In the genomic region with DNA sequence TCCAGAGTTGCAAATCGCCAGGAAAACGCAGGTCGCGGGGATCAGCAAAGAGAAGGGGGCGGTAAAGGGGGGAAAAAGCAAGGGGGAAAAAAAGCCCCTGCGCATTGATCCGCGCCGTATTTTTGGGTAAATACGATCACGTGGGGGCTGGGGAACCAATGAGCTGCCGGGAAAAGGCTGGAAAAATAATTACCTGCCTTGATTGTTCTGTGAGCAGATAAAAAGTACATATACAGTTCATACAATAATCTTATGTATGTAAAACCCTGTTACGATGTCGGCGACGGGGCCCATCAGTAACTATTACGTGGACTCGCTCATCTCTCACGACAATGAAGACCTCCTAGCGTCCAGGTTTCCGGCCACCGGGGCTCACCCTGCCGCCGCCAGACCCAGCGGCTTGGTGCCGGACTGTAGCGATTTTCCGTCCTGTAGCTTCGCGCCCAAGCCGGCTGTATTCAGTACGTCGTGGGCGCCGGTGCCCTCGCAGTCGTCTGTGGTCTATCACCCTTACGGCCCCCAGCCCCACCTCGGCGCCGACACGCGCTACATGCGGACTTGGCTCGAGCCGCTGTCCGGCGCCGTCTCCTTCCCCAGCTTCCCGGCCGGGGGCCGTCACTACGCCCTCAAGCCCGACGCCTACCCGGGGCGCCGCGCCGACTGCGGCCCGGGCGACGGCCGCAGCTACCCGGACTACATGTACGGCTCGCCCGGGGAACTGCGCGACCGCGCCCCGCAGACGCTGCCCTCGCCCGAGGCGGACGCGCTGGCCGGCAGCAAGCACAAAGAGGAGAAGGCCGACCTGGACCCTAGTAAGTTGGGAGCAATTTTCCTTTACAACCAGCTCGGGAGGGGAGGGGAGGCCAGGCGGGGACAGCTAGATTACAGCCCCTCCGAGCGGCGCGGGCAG, we compare ENCODE assay signal across 8 mouse cellular contexts. TPM values are rescaled to one million over a fixed set of nuclear protein-coding genes. Genes with fewer than 3 reads are reported as not detected.
DNase-seq lines count a peak whose midpoint lies in the region; ATAC-seq and TF ChIP-seq lines count a peak whose summit lies in the region.

No protein-coding gene starts in this region.

- no peak for TF ChIP-seq RAD21 in MEL (IDR thresholded peaks at IDR 0.05; ENCODE audit: low read depth, low read length)

- H3K4me2 ChIP-seq in limb, embryonic 13.5 days (replicated peaks): peak overlapping the region; percentile 62

- no peaks in the 10 kb centered on the region for H3K27me3 ChIP-seq in MEL (ENCODE audit: control insufficient read depth in 1 of 2, insufficient read depth in 2 of 2, low read length in 2 of 2)
- H3K27me3 ChIP-seq in limb, embryonic 13.5 days: peaks cover 99% of the 10 kb centered on the region

- peak overlapping the region; percentile 65 to 81 for H3K4me3 ChIP-seq in MEL (ENCODE audit: control insufficient read depth in 1 of 2, insufficient read depth in 1 of 2, low read depth in 2 of 2, low read length in 2 of 2)
- peak overlapping the region; percentile 48 for H3K4me3 ChIP-seq in limb, embryonic 13.5 days

- peak overlapping the region; percentile 33 for H3K27ac ChIP-seq in MEL (ENCODE audit: control insufficient read depth, low read depth, low read length)
- H3K27ac ChIP-seq in limb, embryonic 13.5 days: peak overlapping the region; percentile 39; the same call in 1 of the 2 replicates

- no peaks in the 10 kb centered on the region for H3K9me3 ChIP-seq in MEL (replicated peaks; ENCODE audit: insufficient read depth, low read length)
- no peaks in the 10 kb centered on the region for H3K9me3 ChIP-seq in limb, embryonic 13.5 days

- peaks cover 42% of the 10 kb centered on the region for H3K79me2 ChIP-seq in MEL (ENCODE audit: control insufficient read depth, insufficient read depth, low read length, poor library complexity)

- TF ChIP-seq EP300 in MEL (IDR thresholded peaks at IDR 0.05; ENCODE audit: low read depth in 1 of 2, low read length in 2 of 2): no peak

- TF ChIP-seq CTCF in MEL (IDR thresholded peaks at IDR 0.05 in 2 of 3, conservative IDR thresholded peaks at IDR 0.05 in 1 of 3; ENCODE audit: control insufficient read depth in 1 of 3, insufficient read depth in 1 of 3, low read depth in 2 of 3, low read length in 3 of 3, poor library complexity in 1 of 3, severe bottlenecking in 1 of 3): no peak

- intact Hi-C loops in gastrocnemius, postnatal 36 days (cut with DNase I): no loop called here

- under 1% methylated on average over 88 of the region's 88 CpGs for WGBS in limb, embryonic 13.5 days

- peaks cover 0 to 18% of the 10 kb centered on the region in 2 experiments; a peak in 3 of 4 replicates for H3K36me3 ChIP-seq in MEL (ENCODE audit: control insufficient read depth in 1 of 2, insufficient read depth in 2 of 2, low read length in 2 of 2)
- H3K36me3 ChIP-seq in limb, embryonic 13.5 days: no peaks in the 10 kb centered on the region

- peaks cover 16 to 23% of the 10 kb centered on the region in 2 experiments for H3K4me1 ChIP-seq in MEL (ENCODE audit: control insufficient read depth in 1 of 2, insufficient read depth in 2 of 2, low read length in 2 of 2)
- H3K4me1 ChIP-seq in limb, embryonic 13.5 days: peaks cover 37% of the 10 kb centered on the region

- DNase-seq in adrenal gland, postnatal 36 days: peak; percentile 28 to 54
- DNase-seq in adrenal gland, adult 8-10 months: no peak
- DNase-seq in MEL (ENCODE audit: low read depth, low spot score): peak; percentile 82
- DNase-seq in gastrocnemius, postnatal 36 days: peak; percentile 61
- peak; percentile 61 for DNase-seq in testis, postnatal 10 days (ENCODE audit: low spot score)
- DNase-seq in layer of hippocampus, postnatal 14 days (ENCODE audit: low spot score in 2 of 2): no peak
- no peak for DNase-seq in ovary, postnatal 10 days (ENCODE audit: low spot score)

- TF ChIP-seq POLR2A in MEL (IDR thresholded peaks at IDR 0.05; ENCODE audit: control insufficient read depth in 1 of 2, insufficient read depth in 1 of 2, low read depth in 1 of 2, low read length in 2 of 2, poor library complexity in 1 of 2): peak in 1 of 2 experiments; percentile 31; a peak in 2 of 4 replicates

- H3K9ac ChIP-seq in MEL (ENCODE audit: control insufficient read depth, low read depth, low read length, poor library complexity, severe bottlenecking): peak overlapping the region; percentile 79
- H3K9ac ChIP-seq in limb, embryonic 13.5 days: peak overlapping the region; percentile 68

- no peak for ATAC-seq in limb, embryonic 13.5 days (ENCODE audit: low FRiP score, low read depth)

TF ChIP-seq in MEL, 35 proteins besides CTCF, POLR2A, EP300 and RAD21 (continues in another document):
- TF ChIP-seq RCOR1 (IDR thresholded peaks at IDR 0.05; ENCODE audit: low read depth, low read length): no peak
- no peak for TF ChIP-seq GABPA (IDR thresholded peaks at IDR 0.05; ENCODE audit: low read depth, low read length)
- no peak for TF ChIP-seq MYC (IDR thresholded peaks at IDR 0.05; ENCODE audit: low read depth, low read length)
- peak; percentile 96 for TF ChIP-seq USF1 (IDR thresholded peaks at IDR 0.05; ENCODE audit: low read depth, low read length)
- TF ChIP-seq MAZ (IDR thresholded peaks at IDR 0.05; ENCODE audit: low read depth, low read length): 0 out of 2 replicates have a peak, but pooled peaks have one; percentile 28
- TF ChIP-seq MEF2A (IDR thresholded peaks at IDR 0.05; ENCODE audit: extremely low read depth, insufficient replicate concordance, low read depth, low read length, poor library complexity, severe bottlenecking): no peak
- TF ChIP-seq ELF1 (IDR thresholded peaks at IDR 0.05; ENCODE audit: low read depth, low read length): no peak
- no peak for TF ChIP-seq SIN3A (IDR thresholded peaks at IDR 0.05; ENCODE audit: low read length)
- no peak for TF ChIP-seq MXI1 (IDR thresholded peaks at IDR 0.05; ENCODE audit: low read depth, low read length)
- TF ChIP-seq UBTF (IDR thresholded peaks at IDR 0.05; ENCODE audit: borderline replicate concordance, insufficient read depth, low read depth, low read length): no peak
- TF ChIP-seq KAT2A (conservative IDR thresholded peaks at IDR 0.05; ENCODE audit: low read depth, low read length): no peak
- TF ChIP-seq NRF1 (IDR thresholded peaks at IDR 0.05; ENCODE audit: insufficient read depth, low read depth, low read length, poor library complexity, severe bottlenecking): no peak
- 0 out of 2 replicates have a peak, but pooled peaks have one; percentile 31 for TF ChIP-seq TBP (IDR thresholded peaks at IDR 0.05; ENCODE audit: low read depth, low read length)
- TF ChIP-seq ZKSCAN1 (IDR thresholded peaks at IDR 0.05; ENCODE audit: low read depth, low read length): no peak
- TF ChIP-seq ZNF384 (IDR thresholded peaks at IDR 0.05; ENCODE audit: low read depth, low read length): no peak
- no peak for TF ChIP-seq MAFK (IDR thresholded peaks at IDR 0.05; ENCODE audit: borderline replicate concordance, low read depth, low read length)

RNA-seq across cellular contexts. Expression of a gene that starts 5.4 kb away (rescaled TPM):
- total RNA-seq in adrenal gland, postnatal 36 days (2021): under 1 TPM; 0.72 to 0.96 TPM
- total RNA-seq in adrenal gland, adult 8-10 months (2022): under 1 TPM; 0.52 to 0.99 (median 0.83) TPM
- 3.2 and 4.1 TPM in 2 replicates for total RNA-seq in MEL (2012; rRNA removed)
- polyA plus RNA-seq in MEL (2012; ENCODE audit: insufficient read depth in 1 of 2, insufficient read length in 2 of 2, low read depth in 1 of 2, low replicate concordance in 2 of 2, missing spikeins in 1 of 2): 100 to 1,000 TPM in 1 of 2 experiments, 1 to 10 TPM in 1; 9.5 to 400 TPM
- 1 to 10 TPM; 5.0 to 5.5 TPM for total RNA-seq in gastrocnemius, postnatal 36 days (2021)
- polyA plus RNA-seq in limb, embryonic 13.5 days (2015; fragmentation: Nextera tagmentation; extraction: Ambion mirVana): 1.7 and 2.1 TPM in 2 replicates
- not detected for total RNA-seq in layer of hippocampus, postnatal 14 days (2021)

RNA-seq across cellular contexts. Expression of a gene that starts 8.8 kb away (rescaled TPM):
- total RNA-seq in adrenal gland, postnatal 36 days (2021): 10 to 100 TPM; 25.4 to 29.5 TPM
- total RNA-seq in adrenal gland, adult 8-10 months (2022): 10 to 100 TPM; 30.1 to 35.8 (median 32.2) TPM
- 0.26 and 0.31 TPM in 2 replicates for total RNA-seq in MEL (2012; rRNA removed)
- 1 to 10 TPM in 1 of 2 experiments, not detected in 1; 1.7 TPM for polyA plus RNA-seq in MEL (2012; ENCODE audit: insufficient read depth in 1 of 2, insufficient read length in 2 of 2, low read depth in 1 of 2, low replicate concordance in 2 of 2, missing spikeins in 1 of 2)
- 1 to 10 TPM; 1.5 to 2.0 TPM for total RNA-seq in gastrocnemius, postnatal 36 days (2021)
- polyA plus RNA-seq in limb, embryonic 13.5 days (2015; fragmentation: Nextera tagmentation; extraction: Ambion mirVana): 2.7 and 3.0 TPM in 2 replicates
- total RNA-seq in layer of hippocampus, postnatal 14 days (2021): not detected

RNA-seq across cellular contexts. Expression of a gene that starts 14.4 kb away (rescaled TPM):
- 1 to 10 TPM; 5.7 to 6.2 TPM for total RNA-seq in adrenal gland, postnatal 36 days (2021)
- total RNA-seq in adrenal gland, adult 8-10 months (2022): 10 to 100 TPM in 2 of 4 experiments, 1 to 10 TPM in 2; 6.4 to 16.0 (median 11.4) TPM
- total RNA-seq in MEL (2012; rRNA removed): 0.46 and 0.56 TPM in 2 replicates
- polyA plus RNA-seq in MEL (2012; ENCODE audit: insufficient read depth in 1 of 2, insufficient read length in 2 of 2, low read depth in 1 of 2, low replicate concordance in 2 of 2, missing spikeins in 1 of 2): 1 to 10 TPM in 1 of 2 experiments, not detected in 1; 3.0 TPM
- 1 to 10 TPM; 1.9 to 2.3 TPM for total RNA-seq in gastrocnemius, postnatal 36 days (2021)
- 5.2 and 6.7 TPM in 2 replicates for polyA plus RNA-seq in limb, embryonic 13.5 days (2015; fragmentation: Nextera tagmentation; extraction: Ambion mirVana)
- total RNA-seq in layer of hippocampus, postnatal 14 days (2021): not detected

RNA-seq across cellular contexts. Expression of a gene that starts 15.0 kb away (rescaled TPM):
- under 1 TPM; 0.17 to 0.20 TPM for total RNA-seq in adrenal gland, postnatal 36 days (2021)
- under 1 TPM in 2 of 4 experiments, not detected in 2; 0.12 to 0.17 TPM for total RNA-seq in adrenal gland, adult 8-10 months (2022)
- 6.3 and 6.8 TPM in 2 replicates for total RNA-seq in MEL (2012; rRNA removed)
- polyA plus RNA-seq in MEL (2012; ENCODE audit: insufficient read depth in 1 of 2, insufficient read length in 2 of 2, low read depth in 1 of 2, low replicate concordance in 2 of 2, missing spikeins in 1 of 2): 10 to 100 TPM in 1 of 2 experiments, not detected in 1; 24.8 TPM
- total RNA-seq in gastrocnemius, postnatal 36 days (2021): 10 to 100 TPM; 70.5 to 75.2 TPM
- 11.0 and 11.3 TPM in 2 replicates for polyA plus RNA-seq in limb, embryonic 13.5 days (2015; fragmentation: Nextera tagmentation; extraction: Ambion mirVana)
- total RNA-seq in layer of hippocampus, postnatal 14 days (2021): not detected

RNA-seq across cellular contexts. Expression of a gene that starts 16.4 kb away (rescaled TPM):
- total RNA-seq in adrenal gland, postnatal 36 days (2021): 10 to 100 TPM; 43.2 to 46.3 TPM
- total RNA-seq in adrenal gland, adult 8-10 months (2022): 10 to 100 TPM; 52.9 to 79.0 (median 59.6) TPM
- 1.7 and 2.3 TPM in 2 replicates for total RNA-seq in MEL (2012; rRNA removed)
- polyA plus RNA-seq in MEL (2012; ENCODE audit: insufficient read depth in 1 of 2, insufficient read length in 2 of 2, low read depth in 1 of 2, low replicate concordance in 2 of 2, missing spikeins in 1 of 2): 1 to 10 TPM in 1 of 2 experiments, not detected in 1; 9.4 TPM
- total RNA-seq in gastrocnemius, postnatal 36 days (2021): 1 to 10 TPM; 6.8 to 7.0 TPM
- polyA plus RNA-seq in limb, embryonic 13.5 days (2015; fragmentation: Nextera tagmentation; extraction: Ambion mirVana): 2.5 and 2.8 TPM in 2 replicates
- total RNA-seq in layer of hippocampus, postnatal 14 days (2021): not detected

Comparison
In these comparisons a context has a peak if more than half of its experiments do, and no peak if none do; other contexts are left out.
1. DNase-seq: peak in adrenal gland, postnatal 36 days (2 of 2), MEL (single experiment), gastrocnemius, postnatal 36 days (2 of 2) and testis, postnatal 10 days (single experiment); none in adrenal gland, adult 8-10 months (single experiment), layer of hippocampus, postnatal 14 days (0 of 2) and ovary, postnatal 10 days (single experiment).
2. RNA of a gene that starts 8.8 kb away (total RNA-seq): 30.1 to 35.8 TPM in adrenal gland, adult 8-10 months and 25.4 to 29.5 TPM in adrenal gland, postnatal 36 days; 1.5 to 2.0 TPM in gastrocnemius, postnatal 36 days, 0.26 to 0.31 TPM in MEL and not detected in layer of hippocampus, postnatal 14 days; every median in the first group is over 4 times any median in the second.